Mouse (Mus musculus) megakaryocyte, embryonic 14.5 days (primary cell): ENCODE data around the gene Prss33.

ENCODE experiments used
- FLI1 ChIP-seq: IDR thresholded peaks from 2 replicates; pipeline ENCODE4 v1.6.1; 2012; ENCODE audit warnings: low read length, inconsistent platforms, mixed read lengths
- GATA1 ChIP-seq: IDR thresholded peaks from 3 replicates; pipeline ENCODE4 v1.6.1; 2012; ENCODE audit warnings: mixed read lengths, low read length, inconsistent platforms, borderline replicate concordance

GRCm38 (mm10) chr17:23836006-23836575 lies at the start of gene Prss33:
- TF ChIP-seq GATA1, result no peak
- TF ChIP-seq FLI1, result no peak
